Mouse (Mus musculus): Measurements from ENCODE around the gene Numbl. TPM values are rescaled to one million over a fixed set of nuclear protein-coding genes. Genes with fewer than 3 reads are reported as not detected.
A peak's percentile ranks its signal among the peaks of the same experiment; 100 is the strongest.

The Numbl gene
- polyA plus RNA-seq, 1 experiment from 2014 or later, result 3.6 TPM

DNA sequence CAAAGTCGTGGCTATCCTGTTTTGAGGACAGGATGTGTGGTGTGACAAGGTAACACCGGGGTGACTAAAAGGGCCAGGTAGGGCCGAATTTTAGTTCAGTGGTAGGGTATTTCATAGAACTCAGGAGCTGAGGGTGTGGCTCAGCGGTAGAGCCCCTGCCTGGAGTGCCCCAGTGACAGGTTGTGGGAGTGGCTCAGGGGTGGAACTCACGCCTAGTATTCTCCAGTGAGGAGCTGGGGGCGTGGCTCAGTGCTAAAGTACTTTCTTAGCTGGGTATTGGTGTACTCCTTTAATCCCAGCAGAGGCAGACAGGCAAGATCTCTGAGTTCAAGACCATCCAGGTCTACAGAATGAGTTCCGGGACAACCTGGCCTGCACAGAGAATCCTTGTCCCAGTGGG, 17.8 kb downstream of the Numbl start:
- peak; percentile 78 for ATAC-seq (replicated peaks; ENCODE audit: low FRiP score)

DNA sequence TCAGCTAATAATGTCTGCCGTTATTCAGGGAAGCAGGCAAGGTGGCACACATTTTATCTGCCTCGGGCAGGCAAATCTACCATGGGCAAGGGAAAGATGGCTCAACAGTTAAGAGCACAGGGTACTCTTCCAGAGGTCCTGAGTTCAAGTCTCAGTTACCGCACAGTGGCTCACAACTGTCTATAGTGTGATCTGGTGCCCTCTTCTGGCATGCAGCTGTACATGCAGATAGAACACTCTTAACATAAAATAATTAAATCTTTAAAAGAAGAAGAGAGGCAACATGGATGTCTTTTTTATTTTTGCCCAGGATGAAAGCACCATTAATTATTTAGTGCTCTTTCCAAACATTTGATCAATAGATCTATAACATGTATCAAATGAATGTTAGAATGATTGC, 19.0 kb downstream of the Numbl start:
- Histone ChIP-seq H3K27ac (ENCODE audit: low read depth, low read length) (no peak overlapping the region), H3K4me3 (ENCODE audit: low read depth, low read length) (no peak overlapping the region), H3K4me1 (replicated peaks; ENCODE audit: control insufficient read depth, insufficient read depth, low read length) (0 out of 2 replicates have a peak, but pooled peaks cover 2% of the 10 kb centered on the region), H3K36me3 (ENCODE audit: control insufficient read depth, insufficient read depth, low read length) (no peaks in the 10 kb centered on the region), H3K9me3 (ENCODE audit: control insufficient read depth, low read length) (no peaks in the 10 kb centered on the region), H3K27me3 (replicated peaks; ENCODE audit: control insufficient read depth, insufficient read depth, low read length) (no peaks in the 10 kb centered on the region), H3K4me2 (no peak overlapping the region), H3K9ac (ENCODE audit: low read depth, low read length) (no peak overlapping the region)
- 85% methylated on average over 3 of the region's 3 CpGs for whole genome bisulfite sequencing
- DNase-seq (ENCODE audit: low spot score) (no peak), ATAC-seq (replicated peaks; ENCODE audit: low FRiP score) (no peak)

More for the DNA sequence above, 17.8 kb downstream of the Numbl start:
- Histone ChIP-seq H3K27me3 (replicated peaks; ENCODE audit: control insufficient read depth, insufficient read depth, low read length) (no peaks in the 10 kb centered on the region), H3K4me1 (replicated peaks; ENCODE audit: control insufficient read depth, insufficient read depth, low read length) (0 out of 2 replicates have a peak, but pooled peaks cover 2% of the 10 kb centered on the region), H3K9me3 (ENCODE audit: control insufficient read depth, low read length) (no peaks in the 10 kb centered on the region), H3K4me3 (ENCODE audit: low read depth, low read length) (no peak overlapping the region), H3K36me3 (ENCODE audit: control insufficient read depth, insufficient read depth, low read length) (no peaks in the 10 kb centered on the region), H3K27ac (ENCODE audit: low read depth, low read length) (no peak overlapping the region), H3K4me2 (no peak overlapping the region), H3K9ac (ENCODE audit: low read depth, low read length) (no peak overlapping the region)
- DNase-seq (ENCODE audit: low spot score), result no peak
- 45% methylated on average over 7 of the region's 7 CpGs for WGBS

DNA sequence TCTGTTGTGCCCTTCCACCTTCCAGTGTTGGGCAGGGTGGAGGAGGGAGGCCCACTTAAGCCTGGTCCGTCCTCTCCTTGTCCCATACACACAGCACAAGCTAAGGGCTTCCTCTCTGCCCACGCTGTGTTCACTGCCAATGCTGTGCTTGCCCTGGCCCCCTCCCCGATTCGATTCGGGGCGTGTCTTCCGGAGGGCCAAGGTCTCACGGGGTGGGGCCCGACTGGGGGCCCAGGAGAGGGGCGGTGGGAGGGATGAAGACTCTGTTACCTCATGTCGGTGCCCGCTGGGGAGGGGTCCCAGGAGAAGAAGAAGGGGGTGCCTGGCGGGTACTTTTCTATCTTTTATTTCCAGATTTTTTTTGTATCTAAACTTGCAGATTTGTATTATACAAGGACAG, 23.5 kb downstream of the Numbl start:
- Histone ChIP-seq H3K9ac (ENCODE audit: low read depth, low read length) (no peak overlapping the region), H3K4me3 (ENCODE audit: low read depth, low read length) (no peak overlapping the region), H3K9me3 (ENCODE audit: control insufficient read depth, low read length) (no peaks in the 10 kb centered on the region), H3K27me3 (replicated peaks; ENCODE audit: control insufficient read depth, insufficient read depth, low read length) (peaks cover 9% of the 10 kb centered on the region), H3K4me2 (no peak overlapping the region), H3K4me1 (replicated peaks; ENCODE audit: control insufficient read depth, insufficient read depth, low read length) (peaks cover 8% of the 10 kb centered on the region), H3K36me3 (ENCODE audit: control insufficient read depth, insufficient read depth, low read length) (no peaks in the 10 kb centered on the region), H3K27ac (ENCODE audit: low read depth, low read length) (no peak overlapping the region)
- ATAC-seq (replicated peaks; ENCODE audit: low FRiP score) (no peak), DNase-seq (ENCODE audit: low spot score) (no peak)
- 68% methylated on average over 13 of the region's 13 CpGs for WGBS

DNA sequence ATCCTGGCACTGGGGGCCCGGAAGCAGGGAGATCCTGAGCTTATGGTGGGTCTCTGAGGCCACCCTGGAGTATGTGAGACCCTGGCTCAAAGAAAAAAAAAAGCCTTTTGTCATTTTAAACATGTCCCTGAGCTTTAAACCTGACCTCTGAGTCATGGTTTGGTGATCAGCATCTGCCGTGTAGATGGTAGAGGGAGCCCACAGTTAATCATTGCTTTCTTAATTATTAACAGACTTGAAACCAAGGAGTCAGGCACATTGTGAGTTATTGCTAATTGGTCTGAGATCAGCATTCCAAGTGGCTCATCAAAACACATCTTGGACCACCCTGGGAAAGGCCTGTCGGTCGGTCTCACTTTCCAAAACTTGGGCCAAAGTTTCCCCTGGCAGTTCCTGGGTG, 24.0 kb downstream of the Numbl start:
- Histone ChIP-seq H3K4me3 (ENCODE audit: low read depth, low read length) (no peak overlapping the region), H3K27ac (ENCODE audit: low read depth, low read length) (no peak overlapping the region), H3K36me3 (ENCODE audit: control insufficient read depth, insufficient read depth, low read length) (no peaks in the 10 kb centered on the region), H3K4me2 (no peak overlapping the region), H3K9me3 (ENCODE audit: control insufficient read depth, low read length) (no peaks in the 10 kb centered on the region), H3K4me1 (replicated peaks; ENCODE audit: control insufficient read depth, insufficient read depth, low read length) (peaks cover 8% of the 10 kb centered on the region), H3K27me3 (replicated peaks; ENCODE audit: control insufficient read depth, insufficient read depth, low read length) (peaks cover 9% of the 10 kb centered on the region), H3K9ac (ENCODE audit: low read depth, low read length) (no peak overlapping the region)
- 81% methylated on average over 4 of the region's 4 CpGs for WGBS
- no peak for ATAC-seq (replicated peaks; ENCODE audit: low FRiP score)
- no peak for DNase-seq (ENCODE audit: low spot score)

DNA sequence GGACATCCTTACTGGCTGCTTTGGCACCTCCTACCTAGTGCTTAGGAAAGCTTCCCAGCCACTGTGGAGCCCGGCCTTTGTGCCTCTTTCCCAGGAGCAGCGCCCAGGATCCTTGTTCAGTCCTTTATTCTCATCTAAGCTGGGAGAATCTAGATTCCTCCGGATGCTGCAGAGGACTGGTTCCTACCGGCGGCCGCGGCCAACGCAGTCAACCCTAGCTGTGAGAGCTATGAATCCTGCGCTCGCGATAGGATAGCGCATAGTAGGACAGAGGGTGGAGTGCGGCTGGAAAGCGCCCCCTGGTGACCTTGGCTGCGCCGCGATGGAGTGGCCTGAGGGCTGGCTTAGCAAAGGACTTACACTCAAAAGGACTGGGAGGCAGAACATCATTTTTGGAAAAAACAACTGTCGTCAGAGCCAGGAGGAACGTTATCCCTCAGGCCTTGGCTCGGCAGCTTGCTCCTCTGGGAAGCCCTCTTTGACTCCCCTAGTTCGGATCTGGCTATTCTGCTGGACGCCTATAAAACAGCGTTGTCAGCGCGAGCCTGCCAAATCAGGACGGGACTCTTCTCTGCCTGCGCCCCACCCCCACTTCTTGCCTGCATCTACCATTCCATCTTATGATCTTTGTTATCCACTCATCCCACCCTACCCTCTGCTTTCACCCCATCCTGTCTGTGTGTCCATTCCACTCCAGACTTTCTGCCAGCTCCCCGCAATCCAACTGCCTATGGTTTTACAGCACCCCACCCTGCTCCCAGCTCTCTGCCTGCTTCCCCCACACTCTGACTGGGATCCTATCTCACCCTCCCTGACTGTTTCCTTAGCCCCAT, 26.8 kb downstream of the Numbl start:
- Histone ChIP-seq H3K9me3 (ENCODE audit: control insufficient read depth, low read length) (no peaks in the 10 kb centered on the region), H3K36me3 (ENCODE audit: control insufficient read depth, insufficient read depth, low read length) (no peaks in the 10 kb centered on the region), H3K27me3 (replicated peaks; ENCODE audit: control insufficient read depth, insufficient read depth, low read length) (peaks cover 9% of the 10 kb centered on the region), H3K9ac (ENCODE audit: low read depth, low read length) (no peak overlapping the region), H3K4me1 (replicated peaks; ENCODE audit: control insufficient read depth, insufficient read depth, low read length) (peaks cover 8% of the 10 kb centered on the region), H3K4me3 (ENCODE audit: low read depth, low read length) (no peak overlapping the region), H3K4me2 (peak overlapping the region; percentile 50), H3K27ac (ENCODE audit: low read depth, low read length) (no peak overlapping the region)
- peak; percentile 32 for ATAC-seq (replicated peaks; ENCODE audit: low FRiP score)
- WGBS, result 3% methylated on average over 28 of the region's 28 CpGs
- peak; percentile 51 for DNase-seq (ENCODE audit: low spot score)

DNA sequence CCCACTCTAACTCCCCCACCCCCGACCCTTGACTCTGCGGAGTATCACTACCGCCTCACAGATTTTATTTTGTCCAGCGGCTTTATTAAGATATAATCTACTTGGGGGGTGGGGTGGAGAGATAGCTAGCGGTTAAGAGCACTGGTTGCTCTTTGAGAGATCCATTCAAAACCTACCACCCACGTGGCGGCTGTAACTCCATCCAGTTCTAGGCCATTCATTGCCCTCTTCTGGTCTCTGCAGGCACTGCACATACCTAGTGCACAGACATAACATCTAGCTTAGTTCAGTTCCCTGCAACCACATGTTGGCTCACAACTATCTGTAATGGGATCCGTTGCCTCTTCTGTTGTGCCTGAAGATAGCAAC, 27.4 kb downstream of the Numbl start:
- 3% methylated on average over 8 of the region's 8 CpGs for WGBS
- H3K27ac ChIP-seq (ENCODE audit: low read depth, low read length), result no peak overlapping the region
- no peak overlapping the region for H3K9ac ChIP-seq (ENCODE audit: low read depth, low read length)
- peak; percentile 60 for DNase-seq (ENCODE audit: low spot score)
- peaks cover 8% of the 10 kb centered on the region for H3K4me1 ChIP-seq (replicated peaks; ENCODE audit: control insufficient read depth, insufficient read depth, low read length)
- H3K4me3 ChIP-seq (ENCODE audit: low read depth, low read length), result no peak overlapping the region
- peak; percentile 79 for ATAC-seq (replicated peaks; ENCODE audit: low FRiP score)
- H3K36me3 ChIP-seq (ENCODE audit: control insufficient read depth, insufficient read depth, low read length), result no peaks in the 10 kb centered on the region
- H3K9me3 ChIP-seq (ENCODE audit: control insufficient read depth, low read length), result no peaks in the 10 kb centered on the region
- H3K4me2 ChIP-seq, result peak overlapping the region; percentile 50
- peaks cover 9% of the 10 kb centered on the region for H3K27me3 ChIP-seq (replicated peaks; ENCODE audit: control insufficient read depth, insufficient read depth, low read length)

DNA sequence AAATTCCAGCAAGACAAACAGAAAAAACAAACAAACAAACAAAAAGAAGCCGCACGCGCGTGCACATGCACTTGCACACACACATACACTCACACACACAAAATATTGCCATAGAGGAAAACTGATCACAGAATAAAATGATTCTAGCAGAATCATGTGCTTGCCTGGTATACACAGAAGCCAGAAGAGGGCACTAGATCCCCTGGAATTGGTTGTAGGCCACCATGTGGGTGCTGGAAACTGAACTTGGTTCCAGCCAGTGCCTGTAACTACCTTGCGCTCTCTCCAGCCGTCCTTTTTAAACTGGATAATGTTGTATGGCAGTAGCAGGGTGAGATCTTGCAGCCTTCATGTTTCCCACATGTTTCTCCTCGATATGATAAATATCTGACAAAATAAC, 30.5 kb downstream of the Numbl start:
- Histone ChIP-seq H3K4me1 (replicated peaks; ENCODE audit: control insufficient read depth, insufficient read depth, low read length) (peaks cover 8% of the 10 kb centered on the region), H3K27ac (ENCODE audit: low read depth, low read length) (no peak overlapping the region), H3K4me2 (no peak overlapping the region), H3K36me3 (ENCODE audit: control insufficient read depth, insufficient read depth, low read length) (no peaks in the 10 kb centered on the region), H3K9ac (ENCODE audit: low read depth, low read length) (no peak overlapping the region), H3K9me3 (ENCODE audit: control insufficient read depth, low read length) (no peaks in the 10 kb centered on the region), H3K27me3 (replicated peaks; ENCODE audit: control insufficient read depth, insufficient read depth, low read length) (peaks cover 9% of the 10 kb centered on the region), H3K4me3 (ENCODE audit: low read depth, low read length) (no peak overlapping the region)
- 86% methylated on average over 7 of the region's 7 CpGs for whole genome bisulfite sequencing
- DNase-seq (ENCODE audit: low spot score) (no peak), ATAC-seq (replicated peaks; ENCODE audit: low FRiP score) (no peak)

DNA sequence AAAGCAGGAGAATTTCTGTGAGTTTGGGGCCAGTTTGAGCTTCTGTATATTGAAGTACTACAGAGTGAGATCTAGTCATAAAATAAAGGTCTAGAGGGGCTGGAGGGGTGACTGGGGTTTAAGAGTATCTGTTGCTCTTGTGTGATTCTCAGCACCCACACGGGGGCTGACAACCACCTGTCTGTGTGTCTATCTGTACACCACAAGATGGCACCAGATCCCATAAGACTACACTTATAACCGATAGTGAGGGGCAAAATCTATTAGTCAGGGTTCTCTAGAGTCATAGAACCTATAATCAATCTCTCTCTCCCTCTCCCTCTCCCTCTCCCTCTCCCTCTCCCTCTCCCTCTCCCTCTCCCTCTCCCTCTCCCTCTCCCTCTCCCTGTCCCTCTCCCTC, 32.3 kb downstream of the Numbl start:
- Histone ChIP-seq H3K27ac (ENCODE audit: low read depth, low read length) (no peak overlapping the region), H3K9me3 (ENCODE audit: control insufficient read depth, low read length) (no peaks in the 10 kb centered on the region), H3K27me3 (replicated peaks; ENCODE audit: control insufficient read depth, insufficient read depth, low read length) (no peaks in the 10 kb centered on the region; the same call in 1 of the 2 replicates), H3K4me1 (replicated peaks; ENCODE audit: control insufficient read depth, insufficient read depth, low read length) (no peaks in the 10 kb centered on the region; the same call in 1 of the 2 replicates), H3K36me3 (ENCODE audit: control insufficient read depth, insufficient read depth, low read length) (no peaks in the 10 kb centered on the region), H3K4me2 (no peak overlapping the region), H3K4me3 (ENCODE audit: low read depth, low read length) (no peak overlapping the region), H3K9ac (ENCODE audit: low read depth, low read length) (no peak overlapping the region)
- ATAC-seq (replicated peaks; ENCODE audit: low FRiP score) (no peak), DNase-seq (ENCODE audit: low spot score) (no peak)
- 63% methylated on average over 2 of the region's 2 CpGs for WGBS
